Mouse (Mus musculus) embryo, embryonic 11 days (tissue): ENCODE data around the gene 1700019D03Rik.

ENCODE experiments used
- DNase-seq: peaks from one replicate; pipeline ENCODE4 v3.0.0-alpha.2; 2015

The 1700019D03Rik gene

GRCm38 (mm10) chr1:53020079-53020478, at the start of gene 1700019D03Rik:
Gene 1700019D03Rik, minus strand, starts transcription at chr1:53020179.
- no peak for DNase-seq

GRCm38 (mm10) chr1:53063921-53064320, 43.9 kb upstream of the 1700019D03Rik start:
- DNase-seq: no peak

GRCm38 (mm10) chr1:53061871-53062608, 42.1 kb upstream of the 1700019D03Rik start:
- no peak for DNase-seq

- no peak for DNase-seq
Observed at GRCm38 (mm10) chr1:53061340-53061739, 41.4 kb upstream of the 1700019D03Rik start, which contains the start of gene Mstn. Gene Mstn, plus strand, starts transcription at chr1:53061640.

GRCm38 (mm10) chr1:53060499-53060898, 40.5 kb upstream of the 1700019D03Rik start:
- peak; percentile 22 for DNase-seq

GRCm38 (mm10) chr1:53059106-53059505, 39.1 kb upstream of the 1700019D03Rik start:
- DNase-seq: no peak

- DNase-seq: peak; percentile 71
Observed at GRCm38 (mm10) chr1:53053087-53054022, 33.4 kb upstream of the 1700019D03Rik start.

- DNase-seq: no peak
Observed at GRCm38 (mm10) chr1:53049763-53050427, 29.9 kb upstream of the 1700019D03Rik start.

- DNase-seq: no peak
Observed at GRCm38 (mm10) chr1:53037443-53037871, 17.5 kb upstream of the 1700019D03Rik start.

- DNase-seq: peak; percentile 66
Observed at GRCm38 (mm10) chr1:53032550-53032949, 12.6 kb upstream of the 1700019D03Rik start.

- no peak for DNase-seq
Observed at GRCm38 (mm10) chr1:53018746-53019505, 1.1 kb downstream of the 1700019D03Rik start.

GRCm38 (mm10) chr1:53015606-53016005, 4.4 kb downstream of the 1700019D03Rik start:
- no peak for DNase-seq

GRCm38 (mm10) chr1:53014716-53015115, 5.3 kb downstream of the 1700019D03Rik start:
- DNase-seq: no peak

- DNase-seq: no peak
Observed at GRCm38 (mm10) chr1:52986692-52987091, 33.3 kb downstream of the 1700019D03Rik start.

- no peak for DNase-seq
Observed at GRCm38 (mm10) chr1:52973198-52973597, 46.8 kb downstream of the 1700019D03Rik start.

GRCm38 (mm10) chr1:52971881-52972503, 48.0 kb downstream of the 1700019D03Rik start:
- peak; percentile 32 for DNase-seq

- DNase-seq: no peak
Observed at GRCm38 (mm10) chr1:52964581-52964980, 55.4 kb downstream of the 1700019D03Rik start.

GRCm38 (mm10) chr1:52963097-52963496, 56.9 kb downstream of the 1700019D03Rik start:
- DNase-seq: no peak

- DNase-seq: no peak
Observed at GRCm38 (mm10) chr1:52960191-52960590, 59.8 kb downstream of the 1700019D03Rik start.

- no peak for DNase-seq
Observed at GRCm38 (mm10) chr1:52956746-52957145, 63.2 kb downstream of the 1700019D03Rik start.

GRCm38 (mm10) chr1:52955102-52955501, 64.9 kb downstream of the 1700019D03Rik start:
- peak; percentile 48 for DNase-seq

GRCm38 (mm10) chr1:52954456-52954855, 65.5 kb downstream of the 1700019D03Rik start:
- no peak for DNase-seq
